Mouse (Mus musculus): ENCODE measurements at regions not wholly inside any gene's neighbourhood (a gene's known extent, or its start where the extent isn't known, plus 50 kb on each side); places are given as distances from the start of the nearest gene placed in this dataset.

- TF ChIP-seq CTCF (IDR thresholded peaks at IDR 0.05; ENCODE audit: borderline replicate concordance, extremely low read depth, insufficient read depth, insufficient read length): no peak
- TF ChIP-seq POLR2A (IDR thresholded peaks at IDR 0.05; ENCODE audit: borderline replicate concordance, extremely low read depth, insufficient read depth, insufficient read length, poor library complexity, severe bottlenecking): no peak
Observed at GRCm38 (mm10) chr11:117586063-117586462, 68.0 kb upstream of the Tnrc6c start.
